Mouse (Mus musculus) liver, adult 2 months (tissue): Measurements from ENCODE around the gene Fry.

Experiments
- CTCF ChIP-seq: fragments of 200-500 bp; IDR thresholded peaks from 2 replicates; pipeline ENCODE4 v1.5.1; 2011; ENCODE audit warnings: low read depth, low read length, control low read depth
- POLR2A ChIP-seq: fragments of 200-500 bp; IDR thresholded peaks from 2 replicates; pipeline ENCODE4 v1.6.1; 2011; ENCODE audit warnings: low read length, control low read depth; ENCODE audit not compliant: insufficient read depth; ENCODE audit errors: extremely low read depth

DNA sequence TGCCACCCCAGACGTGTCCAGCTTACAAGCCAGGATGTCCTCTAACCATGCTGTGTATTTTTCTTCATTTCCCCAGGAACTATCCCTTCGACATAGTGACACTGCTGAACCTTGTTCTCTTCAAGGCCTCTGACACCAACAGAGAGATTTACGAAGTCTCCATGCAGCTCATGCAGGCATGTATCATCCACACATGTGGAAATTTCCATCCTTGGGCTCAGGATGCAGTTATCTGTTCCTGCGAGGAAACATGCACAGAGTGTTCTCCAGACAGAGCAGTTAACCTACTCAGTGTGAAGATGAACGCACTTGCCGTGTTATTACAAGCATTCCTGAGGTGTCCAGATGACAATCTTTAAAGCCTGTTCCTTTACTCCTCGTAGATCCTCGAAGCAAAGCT is 286.4 kb downstream of the Fry start:
- no peak for TF ChIP-seq CTCF
- TF ChIP-seq POLR2A, result no peak
